Mouse (Mus musculus) left cerebral cortex, postnatal 14 days (tissue): ENCODE data around the gene Mageb4. TPM values are rescaled to one million over a fixed set of nuclear protein-coding genes. Genes with fewer than 3 reads are reported as not detected.
"Not testable (repeated sequence)": the region's sequence is repeated elsewhere in the genome, so short reads cannot be mapped to it uniquely, and the experiment has no call there.

Experiments used
- DNase-seq, 2 experiments: peaks; one replicate each; pipeline ENCODE4 v3.0.0; 2021 to 2022; ENCODE audit warnings: low spot score in 2 of 2, mixed read lengths in 1 of 2
- intact Hi-C: fragments of 180-260 bp; cut with DNase I; formaldehyde crosslinking; loops from one replicate; pipeline ENCODE4 v1.15.1; 2025
- long read RNA-seq, 2 experiments: library from polyadenylated mRNA; stranded (forward); transcript quantifications; one replicate each; pipeline ENCODE4 v2.0.0; 2021
- total RNA-seq, 2 experiments: library from RNA; stranded (reverse); gene quantifications; 2 replicates each; pipeline ENCODE4 v1.2.3; 2021

The Mageb4 gene
- total RNA-seq: not detected
- long read RNA-seq, experiment 1: 0 reads
- long read RNA-seq, experiment 2: 0 reads

DNA sequence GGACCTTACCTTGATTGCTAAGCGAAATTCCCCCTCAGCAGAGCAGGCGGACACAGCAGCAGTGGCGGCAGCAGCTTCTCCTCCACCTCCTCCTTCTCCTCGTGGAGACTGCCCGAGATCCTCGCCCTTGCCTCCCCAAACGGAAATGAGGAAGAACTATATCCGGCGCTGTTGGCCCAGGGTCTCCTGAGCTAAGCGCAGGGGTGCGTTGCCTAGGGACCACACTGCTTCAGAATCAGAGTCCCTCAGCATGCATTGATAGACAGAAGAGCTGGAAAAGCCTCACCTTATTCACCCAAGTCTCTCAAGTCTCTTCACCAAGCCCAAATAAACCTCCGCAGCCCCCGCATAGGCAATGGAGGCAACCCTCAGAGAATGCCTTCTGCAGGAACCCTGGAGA is at the start of gene Mageb4:
Gene Mageb4 (minus strand): TSS at position 101 of the 400 bp plus-strand sequence.
- DNase-seq, intact Hi-C loops: not testable (repeated sequence)

GRCm38 (mm10) chrX:86284597-86284996 is 20.3 kb downstream of the Mageb4 start:
- intact Hi-C loops, DNase-seq: not testable (repeated sequence)

- DNase-seq, intact Hi-C loops: not testable (repeated sequence)
Measured at GRCm38 (mm10) chrX:86245950-86246349, 58.9 kb downstream of the Mageb4 start.

- intact Hi-C loops: no loop called here
- no peak for DNase-seq
Measured at GRCm38 (mm10) chrX:86237246-86237645, 67.6 kb downstream of the Mageb4 start.

Other genes starting within 250 kb of the Mageb4 start
- under 1 TPM in 1 of 2 experiments, not detected in 1; 0.20 TPM for gene Nr0b1, start 113.3 kb downstream of the Mageb4 start, total RNA-seq